Mouse (Mus musculus) hindbrain, postnatal 0 days (tissue): ENCODE measurements around the gene Cop1. TPM values are rescaled to one million over a fixed set of nuclear protein-coding genes. Genes with fewer than 3 reads are reported as not detected.
"Not testable (repeated sequence)": the region's sequence is repeated elsewhere in the genome, so short reads cannot be mapped to it uniquely, and the experiment has no call there.

Source experiments
- ATAC-seq: fragments of 200-750 bp; cut with Nextera tagmentation; 2 replicates; pipeline ENCODE4 v1.8.0; 2017; ENCODE audit warnings: mild to moderate bottlenecking, moderate TSS enrichment, moderate library complexity
- DNase-seq: peaks from one replicate; pipeline ENCODE4 v3.0.0-alpha.2; 2015; ENCODE audit warnings: low spot score
- H3K27ac ChIP-seq: fragments of 300-500 bp; sonication (generic); 2 replicates; pipeline ENCODE4 v1.5.1; 2014; ENCODE audit warnings: mild to moderate bottlenecking
- H3K27me3 ChIP-seq: fragments of 300-500 bp; sonication (generic); 2 replicates; pipeline ENCODE4 v1.6.1; 2014; ENCODE audit warnings: low read length, mixed read lengths; ENCODE audit not compliant: insufficient read depth
- H3K36me3 ChIP-seq: fragments of 300-500 bp; sonication (generic); 2 replicates; pipeline ENCODE4 v1.6.1; 2014; ENCODE audit warnings: low read length, mixed read lengths; ENCODE audit not compliant: insufficient read depth
- H3K4me1 ChIP-seq: fragments of 300-500 bp; sonication (generic); 2 replicates; pipeline ENCODE4 v1.6.1; 2014; ENCODE audit warnings: antibody characterized with exemption, low read length, mixed read lengths; ENCODE audit not compliant: insufficient read depth
- H3K4me2 ChIP-seq: fragments of 300-500 bp; sonication (generic); 2 replicates; pipeline ENCODE4 v1.6.1; 2014; ENCODE audit warnings: low read depth, mild to moderate bottlenecking, low read length, moderate library complexity, mixed read lengths
- H3K4me3 ChIP-seq: fragments of 300-500 bp; sonication (generic); 2 replicates; pipeline ENCODE4 v1.5.1; 2014; ENCODE audit warnings: low read length
- H3K9ac ChIP-seq: fragments of 300-500 bp; sonication (generic); replicated peaks from 2 replicates; pipeline ENCODE4 v1.6.1; 2014; ENCODE audit warnings: mild to moderate bottlenecking, low read length, moderate library complexity, mixed read lengths
- H3K9me3 ChIP-seq: fragments of 300-500 bp; sonication (generic); 2 replicates; pipeline ENCODE4 v1.6.1; 2016; ENCODE audit warnings: low read length, mixed read lengths
- CTCF ChIP-seq: IDR thresholded peaks from 2 replicates; pipeline ENCODE4 v1.5.1; 2016; ENCODE audit warnings: antibody characterized with exemption, control low read depth, low read depth
- WGBS: fragments of 180-500 bp; shearing (Covaris S2); extraction: QIAGEN DNeasy Blood & Tissue Kit; methylation state at CpG from one replicate; pipeline ENCODE4 v1.1.7; 2014; 5-methylcytosine and 5-hydroxymethylcytosine counted together
- polyA plus RNA-seq: library from polyadenylated mRNA; unstranded; fragments of >200 nt; fragmentation: Nextera tagmentation; extraction: Ambion mirVana; gene quantifications from 2 replicates; pipeline ENCODE4 v1.2.1, GENCODE M21; 2015
- total RNA-seq: library from RNA; depleted of rRNA; stranded (reverse); fragments of >200 nt; gene quantifications from 2 replicates; pipeline ENCODE4 v1.2.3, GENCODE M21; 2014; rRNA removed

Cop1 gene
- total RNA-seq (95.2 and 101 TPM in 2 replicates), polyA plus RNA-seq (59.1 and 71.0 TPM in 2 replicates)

DNA sequence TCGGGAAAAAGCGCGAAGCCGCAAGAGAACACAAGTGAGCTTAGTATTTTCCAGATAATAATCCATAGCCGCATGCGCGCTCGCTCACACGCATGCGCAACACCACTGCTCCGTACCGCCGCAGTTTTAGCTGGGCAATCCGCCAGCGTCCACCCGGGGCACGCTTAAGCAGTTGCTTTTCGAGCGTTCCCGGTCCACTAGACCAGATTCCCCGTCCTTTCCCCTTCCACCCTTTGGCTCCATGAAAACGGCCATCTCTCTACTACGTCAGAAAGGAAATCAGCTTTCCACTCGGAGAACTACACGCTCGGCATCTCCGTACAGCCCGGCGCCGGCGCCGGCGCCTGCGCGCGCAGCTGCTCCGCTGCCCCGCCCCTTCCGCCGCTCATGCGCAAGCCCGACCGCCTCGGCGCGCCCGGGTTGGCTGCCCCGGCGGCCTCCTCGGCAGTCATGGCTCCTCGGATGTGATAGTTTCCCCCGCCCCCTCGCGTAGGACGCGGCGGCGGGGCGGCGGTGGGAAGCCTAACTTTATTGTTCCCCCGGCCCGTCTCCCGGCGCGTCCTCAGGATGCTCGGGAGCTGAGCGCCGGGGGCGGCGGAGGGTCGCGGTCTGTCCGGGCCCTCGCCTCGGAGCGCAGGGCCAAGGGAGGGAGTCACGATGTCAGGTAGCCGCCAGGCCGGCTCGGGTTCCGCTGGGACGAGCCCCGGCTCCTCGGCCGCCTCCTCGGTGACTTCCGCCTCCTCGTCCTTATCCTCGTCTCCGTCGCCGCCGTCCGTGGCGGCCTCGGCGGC is at the start of gene Cop1:
Cop1 (plus strand) TSS at position 540 of the 791 bp plus-strand sequence.
- peak within 1 kb of the TSS; percentile 96 for H3K27ac ChIP-seq
- H3K4me2 ChIP-seq = peak within 1 kb of the TSS; percentile 79
- not testable (repeated sequence) for H3K27me3 ChIP-seq, H3K9me3 ChIP-seq, H3K36me3 ChIP-seq
- peak within 1 kb of the TSS; percentile 65 for H3K9ac ChIP-seq
- peak within 1 kb of the TSS; percentile 65 for H3K4me3 ChIP-seq
- H3K4me1 ChIP-seq = peaks cover 16% of the 10 kb centered on the region
- peak; percentile 97 for DNase-seq
- ATAC-seq = peak; percentile 98
- WGBS = under 1% methylated on average over 75 of the region's 97 CpGs

DNA sequence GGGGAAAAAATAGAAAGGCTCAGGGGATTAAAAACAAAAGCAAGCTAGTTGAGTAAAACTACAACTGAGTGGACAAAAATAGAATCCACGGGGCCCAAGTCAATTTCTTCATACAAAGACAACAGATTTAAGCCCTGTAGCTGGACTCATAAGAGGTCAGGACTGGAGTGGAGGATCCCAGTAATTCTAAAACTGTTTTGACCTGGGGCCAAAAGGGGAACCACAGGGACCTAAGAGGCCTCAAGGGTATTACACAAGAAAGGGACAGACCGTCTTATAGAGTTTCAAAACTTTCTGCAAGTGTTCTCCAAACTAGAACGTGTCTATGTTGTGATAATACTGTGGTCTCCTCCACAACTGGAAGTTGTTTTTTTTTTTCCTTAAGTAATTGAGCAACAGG is 45.4 kb upstream of the Cop1 start:
- Histone ChIP-seq H3K4me1 (no peaks in the 10 kb centered on the region), H3K27ac (no peak overlapping the region), H3K27me3 (no peaks in the 10 kb centered on the region), H3K9me3 (no peaks in the 10 kb centered on the region), H3K4me2 (no peak overlapping the region), H3K4me3 (no peak overlapping the region), H3K36me3 (no peaks in the 10 kb centered on the region), H3K9ac (no peak overlapping the region)
- TF ChIP-seq CTCF = no peak
- no peak for ATAC-seq
- 63% methylated on average over 3 of the region's 3 CpGs for WGBS
- no peak for DNase-seq

DNA sequence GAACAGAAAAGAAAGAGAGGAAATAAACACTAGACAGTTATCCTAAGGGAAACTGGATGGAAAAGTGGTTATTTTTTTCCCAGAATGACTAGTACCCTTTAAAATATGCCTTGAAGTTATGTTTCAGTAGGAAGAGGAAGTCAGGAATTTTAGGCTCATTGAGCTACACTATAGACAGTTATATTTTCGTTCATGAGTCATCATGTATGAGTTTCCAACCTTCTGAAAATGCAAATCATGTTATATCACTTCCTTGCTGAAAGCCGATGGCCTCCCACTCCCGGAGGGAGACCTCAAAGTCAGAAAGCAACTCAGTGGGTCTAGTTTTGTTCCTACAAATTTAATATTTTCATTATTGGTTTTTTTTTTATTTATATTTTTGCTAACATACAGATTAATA is 33.5 kb upstream of the Cop1 start:
- Histone ChIP-seq H3K4me3 (no peak overlapping the region), H3K9ac (no peak overlapping the region), H3K4me1 (no peaks in the 10 kb centered on the region), H3K36me3 (no peaks in the 10 kb centered on the region), H3K9me3 (no peaks in the 10 kb centered on the region), H3K27me3 (no peaks in the 10 kb centered on the region), H3K27ac (no peak overlapping the region), H3K4me2 (no peak overlapping the region)
- no peak for ATAC-seq
- TF ChIP-seq CTCF = no peak
- 77% methylated on average over 3 of the region's 3 CpGs for WGBS
- no peak for DNase-seq

- 90% methylated on average over 3 of the region's 3 CpGs for whole genome bisulfite sequencing
- TF ChIP-seq CTCF = no peak
Measured at GRCm38 (mm10) chr1:159199606-159200005, 32.5 kb upstream of the Cop1 start.

DNA sequence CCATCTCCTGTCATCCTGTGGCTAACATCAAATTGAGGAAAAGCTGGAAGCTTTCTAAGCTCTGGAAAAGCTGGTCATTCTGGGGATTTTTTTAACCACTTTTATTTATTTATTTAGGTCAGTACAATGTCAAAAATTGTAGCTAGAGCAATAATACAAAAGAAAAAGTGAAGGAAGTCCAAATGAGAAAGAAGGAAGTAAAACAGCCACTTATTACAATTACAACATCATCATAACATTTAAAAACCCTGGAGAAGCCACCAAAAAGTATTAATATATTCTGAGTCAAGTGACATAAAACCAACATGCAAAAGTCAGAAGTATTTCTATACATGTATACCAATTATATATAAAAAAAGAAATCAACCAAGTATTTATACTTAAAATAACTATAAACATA is 30.9 kb upstream of the Cop1 start:
- Histone ChIP-seq H3K9ac (no peak overlapping the region), H3K4me3 (no peak overlapping the region), H3K9me3 (no peaks in the 10 kb centered on the region), H3K4me1 (no peaks in the 10 kb centered on the region), H3K36me3 (no peaks in the 10 kb centered on the region), H3K4me2 (no peak overlapping the region), H3K27ac (no peak overlapping the region), H3K27me3 (no peaks in the 10 kb centered on the region)
- ATAC-seq (no peak), DNase-seq (no peak)
- TF ChIP-seq CTCF = no peak

More at GRCm38 (mm10) chr1:159199606-159200005, 32.5 kb upstream of the Cop1 start:
- DNase-seq (no peak), ATAC-seq (no peak)
- no peaks in the 10 kb centered on the region for H3K4me1 ChIP-seq
- H3K9me3 ChIP-seq = no peaks in the 10 kb centered on the region
- H3K27me3 ChIP-seq = no peaks in the 10 kb centered on the region
- H3K4me3 ChIP-seq = no peak overlapping the region
- no peak overlapping the region for H3K9ac ChIP-seq
- no peak overlapping the region for H3K27ac ChIP-seq
- H3K36me3 ChIP-seq = no peaks in the 10 kb centered on the region
- H3K4me2 ChIP-seq = no peak overlapping the region

GRCm38 (mm10) chr1:159211711-159212110 is 20.4 kb upstream of the Cop1 start:
- TF ChIP-seq CTCF = no peak
- Histone ChIP-seq H3K9me3 (no peaks in the 10 kb centered on the region), H3K36me3 (no peaks in the 10 kb centered on the region), H3K27me3 (no peaks in the 10 kb centered on the region), H3K4me3 (no peak overlapping the region), H3K4me1 (no peaks in the 10 kb centered on the region), H3K9ac (no peak overlapping the region), H3K27ac (no peak overlapping the region), H3K4me2 (no peak overlapping the region)
- WGBS = 83% methylated on average over 4 of the region's 4 CpGs
- no peak for ATAC-seq
- DNase-seq = no peak

- 94% methylated on average over 4 of the region's 4 CpGs for WGBS
- Histone ChIP-seq H3K9ac (no peak overlapping the region), H3K27ac (no peak overlapping the region), H3K4me3 (no peak overlapping the region), H3K36me3 (no peaks in the 10 kb centered on the region), H3K9me3 (no peaks in the 10 kb centered on the region), H3K4me1 (no peaks in the 10 kb centered on the region), H3K27me3 (no peaks in the 10 kb centered on the region), H3K4me2 (no peak overlapping the region)
- DNase-seq = no peak
- no peak for ATAC-seq
- no peak for TF ChIP-seq CTCF
Measured at GRCm38 (mm10) chr1:159217437-159217836, 14.7 kb upstream of the Cop1 start.
